Mouse (Mus musculus) liver, adult 2 months (tissue): ENCODE data around the gene Dus3l.

Experiments
- CTCF ChIP-seq: fragments of 200-500 bp; IDR thresholded peaks from 2 replicates; pipeline ENCODE4 v1.5.1; 2011; ENCODE audit warnings: low read depth, low read length, control low read depth
- POLR2A ChIP-seq: fragments of 200-500 bp; IDR thresholded peaks from 2 replicates; pipeline ENCODE4 v1.6.1; 2011; ENCODE audit warnings: low read length, control low read depth; ENCODE audit not compliant: insufficient read depth; ENCODE audit errors: extremely low read depth

DNA sequence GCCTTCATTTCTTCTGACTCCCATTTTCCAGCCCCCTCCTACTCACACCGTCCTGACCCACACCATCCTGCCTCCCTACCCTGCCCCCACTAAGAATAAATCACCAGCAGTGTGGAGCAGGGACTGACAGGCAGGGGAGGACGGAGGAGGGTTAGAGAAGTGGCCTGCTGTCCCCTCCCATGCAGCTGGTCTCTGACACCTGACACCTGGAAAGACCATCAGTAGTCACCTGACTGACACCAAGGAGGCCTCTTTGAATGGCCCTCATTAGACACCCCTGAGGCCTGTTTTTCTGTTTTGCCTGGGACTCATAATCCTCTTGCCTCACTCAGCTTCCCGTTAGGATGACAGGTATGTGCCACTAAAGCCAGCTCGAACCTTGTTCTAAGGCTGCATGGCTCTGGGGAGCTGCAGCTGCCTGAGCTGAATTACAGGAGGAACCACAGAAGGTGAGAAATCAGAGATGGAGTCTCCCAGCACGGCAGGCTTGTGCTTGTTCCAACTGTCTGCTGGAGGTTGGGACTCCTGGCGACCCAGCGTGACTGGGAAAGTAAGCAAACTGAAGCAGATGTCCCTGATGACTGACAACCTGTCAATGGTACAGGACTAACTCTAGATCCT is 37.4 kb upstream of the Dus3l start:
- no peak for TF ChIP-seq POLR2A
- TF ChIP-seq CTCF, result no peak
